Mouse (Mus musculus): ENCODE measurements around the gene Crabp2. TPM values are rescaled to one million over a fixed set of nuclear protein-coding genes. Genes with fewer than 3 reads are reported as not detected.

Gene Crabp2
- total RNA-seq, 2 experiments from 2014 or later = 1.2 TPM; not detected in 1

DNA sequence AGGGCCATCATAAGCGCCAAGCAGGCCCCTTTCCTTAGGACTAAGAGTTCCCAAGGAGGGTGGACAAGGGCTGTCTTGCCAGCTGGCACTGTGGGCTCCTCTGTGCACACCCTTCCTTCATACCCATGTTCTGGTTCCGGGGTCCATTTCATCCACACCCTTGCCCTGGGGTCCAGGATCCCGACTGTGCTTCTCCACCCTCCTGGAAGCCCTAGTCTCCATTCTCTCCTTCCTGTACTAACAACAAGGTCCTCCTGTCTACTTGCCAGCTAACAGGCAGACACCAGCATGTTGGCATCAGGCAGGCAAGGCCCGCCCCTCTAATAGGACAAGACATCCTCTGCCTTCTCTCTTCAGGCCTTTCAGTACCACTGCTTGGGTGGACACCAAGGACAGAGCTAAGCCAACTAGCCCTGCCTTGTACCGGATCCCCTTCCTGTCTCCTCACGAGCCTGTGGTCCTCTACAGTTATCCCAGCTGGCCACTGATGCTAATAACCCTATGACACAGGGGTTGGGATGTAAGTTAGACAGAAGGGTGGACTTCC is 32.8 kb downstream of the Crabp2 start:
- no peak for ATAC-seq (replicated peaks; ENCODE audit: low FRiP score, low TSS enrichment, poor library complexity, severe bottlenecking)

- no peak for ATAC-seq (replicated peaks; ENCODE audit: low FRiP score, low TSS enrichment, poor library complexity, severe bottlenecking)
Measured at GRCm38 (mm10) chr3:87981894-87982835, 33.7 kb downstream of the Crabp2 start.

DNA sequence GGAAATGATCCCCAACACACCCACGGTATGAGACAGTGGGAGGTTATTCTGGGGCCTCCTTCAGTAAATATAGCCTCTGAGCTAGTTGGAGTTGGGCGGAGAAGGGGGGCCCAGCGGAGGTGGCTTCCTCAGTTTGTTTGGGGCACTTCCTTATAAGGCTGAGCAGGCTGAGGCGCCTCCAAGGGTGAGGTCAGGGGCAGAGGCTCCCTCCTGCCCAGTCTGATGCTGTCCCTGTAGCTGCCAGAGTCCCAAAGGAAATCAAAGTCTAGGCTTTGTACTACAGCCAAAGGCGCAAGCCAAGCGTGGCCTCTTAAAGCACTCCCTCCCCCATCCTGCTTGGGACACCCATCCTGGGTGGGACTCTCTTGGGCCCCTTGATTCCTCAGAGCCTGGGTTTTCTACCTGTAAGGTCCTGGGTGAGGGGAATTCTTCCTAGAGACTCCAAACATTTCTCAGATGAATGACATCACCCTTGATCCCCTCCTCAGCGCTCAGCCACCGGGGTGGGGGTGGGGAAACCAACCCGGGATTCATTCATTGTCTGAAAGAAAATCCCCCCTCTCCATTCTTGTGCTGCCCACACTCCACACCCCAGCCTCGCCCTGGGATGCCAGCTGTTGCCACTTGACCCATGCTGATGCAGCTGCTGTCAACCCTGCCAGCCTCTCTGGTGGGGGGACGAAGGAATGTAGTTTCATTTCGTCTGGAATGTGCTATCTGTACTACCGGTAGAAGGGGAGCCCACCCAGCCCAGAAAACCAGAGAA is 34.6 kb downstream of the Crabp2 start:
- no peak for ATAC-seq (replicated peaks; ENCODE audit: low FRiP score, low TSS enrichment, poor library complexity, severe bottlenecking)

GRCm38 (mm10) chr3:87983627-87984026 is 35.2 kb downstream of the Crabp2 start:
- no peak for ATAC-seq (replicated peaks; ENCODE audit: low FRiP score, low TSS enrichment, poor library complexity, severe bottlenecking)

- no peak for ATAC-seq (replicated peaks; ENCODE audit: low FRiP score, low TSS enrichment, poor library complexity, severe bottlenecking)
Measured at GRCm38 (mm10) chr3:87984094-87984493, 35.6 kb downstream of the Crabp2 start.

- ATAC-seq (replicated peaks; ENCODE audit: low FRiP score, low TSS enrichment, poor library complexity, severe bottlenecking) = no peak
Measured at GRCm38 (mm10) chr3:87985505-87986320, 37.2 kb downstream of the Crabp2 start.

- ATAC-seq (replicated peaks; ENCODE audit: low FRiP score, low TSS enrichment, poor library complexity, severe bottlenecking) = peak; percentile 77
Measured at GRCm38 (mm10) chr3:87986868-87987267, 38.4 kb downstream of the Crabp2 start.

DNA sequence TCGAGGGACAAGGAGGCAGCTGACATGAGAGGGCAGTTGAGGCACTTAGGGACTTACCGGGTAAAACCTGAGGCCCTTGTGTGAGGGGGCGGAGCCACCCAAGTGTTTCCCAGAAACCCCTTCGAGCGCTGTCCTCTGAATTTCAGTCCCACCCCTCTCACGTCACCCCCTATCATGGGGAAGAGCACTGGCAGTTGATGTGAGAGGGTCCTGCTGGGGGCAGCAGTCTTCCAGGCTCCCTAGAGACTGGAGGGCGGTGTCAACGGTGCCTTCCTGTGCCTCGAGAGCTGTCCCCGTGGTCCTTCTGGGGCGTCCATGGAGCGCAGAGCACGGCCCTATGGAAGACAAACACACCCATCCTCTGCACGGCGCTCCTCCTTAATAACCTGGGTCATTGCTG is 39.2 kb downstream of the Crabp2 start:
- ATAC-seq (replicated peaks; ENCODE audit: low FRiP score, low TSS enrichment, poor library complexity, severe bottlenecking) = peak; percentile 48

DNA sequence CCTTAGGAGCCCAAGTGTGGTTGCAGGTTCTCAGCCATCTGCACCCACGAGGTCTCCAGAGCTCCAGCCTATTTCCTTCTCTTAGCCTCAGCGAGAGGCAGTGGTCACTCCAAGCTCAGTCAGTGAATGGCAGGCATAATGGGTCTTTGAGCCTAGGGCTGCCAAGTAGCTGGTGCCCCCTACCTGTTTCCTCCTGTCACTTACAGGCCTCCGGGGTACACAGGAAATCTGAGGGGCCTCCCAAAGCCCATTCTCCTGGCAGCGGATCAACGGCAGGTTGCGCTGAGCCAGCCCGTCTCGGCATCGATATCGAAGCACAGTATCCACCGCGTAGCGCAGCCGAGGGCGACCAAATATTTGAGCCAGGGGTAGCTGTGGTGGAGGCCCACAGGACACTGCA is 39.6 kb downstream of the Crabp2 start:
- no peak for ATAC-seq (replicated peaks; ENCODE audit: low FRiP score, low TSS enrichment, poor library complexity, severe bottlenecking)

- ATAC-seq (replicated peaks; ENCODE audit: low FRiP score, low TSS enrichment, poor library complexity, severe bottlenecking) = no peak
Measured at GRCm38 (mm10) chr3:87989935-87990334, 41.5 kb downstream of the Crabp2 start.

GRCm38 (mm10) chr3:87993436-87993835 is 45.0 kb downstream of the Crabp2 start:
- ATAC-seq (replicated peaks; ENCODE audit: low FRiP score, low TSS enrichment, poor library complexity, severe bottlenecking) = no peak; the same call in 1 of the 2 replicates

DNA sequence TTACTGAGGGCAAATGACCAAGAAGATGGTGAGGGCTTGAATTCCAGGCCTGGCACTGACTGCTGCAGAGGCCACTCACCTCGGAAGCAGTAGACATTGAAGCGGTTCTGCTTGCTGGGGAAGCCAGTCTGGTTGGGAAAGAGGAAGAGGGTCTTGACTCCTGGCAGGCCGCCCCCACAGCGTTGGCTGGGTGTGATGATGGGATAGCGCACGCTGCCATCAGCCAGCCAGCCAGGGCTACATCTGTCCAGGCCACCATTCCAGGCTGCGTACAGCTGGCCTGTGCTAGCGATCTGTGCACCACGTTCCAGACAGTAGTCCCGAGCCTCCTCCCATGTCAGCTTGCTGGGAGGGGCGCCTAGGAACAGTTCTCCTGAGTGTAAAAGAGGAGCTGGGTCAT is 46.9 kb downstream of the Crabp2 start:
- ATAC-seq (replicated peaks; ENCODE audit: low FRiP score, low TSS enrichment, poor library complexity, severe bottlenecking) = no peak

DNA sequence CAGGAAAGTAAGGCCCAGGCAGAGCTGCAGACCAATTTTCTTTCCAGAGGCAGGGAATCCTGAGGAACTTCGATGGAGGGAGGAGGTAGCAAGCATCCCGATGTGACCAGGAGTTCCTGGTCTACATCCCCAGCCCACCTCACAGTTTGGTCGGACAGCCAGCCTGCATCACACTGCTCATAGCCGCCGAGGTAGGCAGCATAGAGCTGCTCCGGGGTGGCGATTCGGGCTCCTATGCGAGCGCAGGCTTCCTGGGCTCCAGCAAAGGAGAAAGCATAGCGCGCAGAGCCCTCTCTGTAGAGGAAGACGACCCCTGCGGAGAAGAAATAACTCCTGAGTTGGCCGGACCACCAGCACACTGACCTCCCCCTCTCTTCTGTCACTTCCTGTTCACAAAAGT is 47.9 kb downstream of the Crabp2 start:
- ATAC-seq (replicated peaks; ENCODE audit: low FRiP score, low TSS enrichment, poor library complexity, severe bottlenecking) = no peak

DNA sequence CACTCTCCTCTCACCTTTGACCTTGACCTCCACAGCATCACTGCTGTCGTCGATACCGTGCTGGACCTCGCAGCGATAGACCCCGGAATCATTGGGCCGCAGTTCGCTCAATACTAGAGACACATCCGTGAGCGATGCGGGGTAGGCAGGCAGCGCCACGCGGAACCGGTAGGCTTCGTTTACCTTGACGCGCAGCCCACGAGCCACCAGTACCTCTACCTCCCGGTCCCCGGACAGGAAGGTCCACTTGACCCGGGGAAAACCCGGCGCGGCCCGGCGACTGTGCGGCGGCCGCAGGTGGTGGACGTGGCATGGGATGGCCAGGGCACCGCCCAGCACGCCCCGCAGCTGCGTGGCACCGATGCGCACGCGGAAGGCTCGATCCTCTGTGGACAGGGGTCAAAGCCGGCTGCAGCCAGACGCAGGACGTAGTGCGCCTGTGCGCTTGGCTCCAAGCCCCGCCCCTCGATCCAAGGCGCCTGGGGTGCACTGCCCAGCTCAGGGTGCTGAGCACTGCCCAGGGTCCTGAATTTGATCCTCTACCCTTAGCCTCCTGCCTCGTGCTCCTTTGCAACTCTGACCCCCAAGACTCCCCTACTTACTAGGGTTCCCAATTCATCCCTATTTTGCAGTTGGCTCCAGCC is 48.6 kb downstream of the Crabp2 start:
- ATAC-seq (replicated peaks; ENCODE audit: low FRiP score, low TSS enrichment, poor library complexity, severe bottlenecking) = peak; percentile 28; the same call in 1 of the 2 replicates

DNA sequence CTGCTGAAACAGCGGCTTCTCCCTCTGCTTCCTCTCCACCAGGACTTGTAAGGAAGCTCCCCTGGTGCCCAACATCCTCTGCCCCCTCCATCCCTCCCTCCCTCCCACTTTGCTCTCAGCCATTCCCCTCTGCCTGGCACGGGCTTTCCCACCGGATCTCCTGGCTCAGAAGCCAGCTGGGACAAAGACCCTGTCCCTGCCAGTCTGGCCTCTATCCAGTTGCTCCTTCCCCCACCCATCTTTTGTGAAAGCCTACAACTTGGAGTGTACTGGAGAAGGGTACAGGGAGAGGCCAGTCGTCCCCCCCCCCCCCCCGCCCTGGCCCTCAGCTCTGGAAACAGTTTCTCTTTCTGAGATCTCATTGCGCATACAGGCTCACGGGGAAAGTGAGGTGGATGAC is 50.3 kb downstream of the Crabp2 start:
- no peak for ATAC-seq (replicated peaks; ENCODE audit: low FRiP score, low TSS enrichment, poor library complexity, severe bottlenecking)

DNA sequence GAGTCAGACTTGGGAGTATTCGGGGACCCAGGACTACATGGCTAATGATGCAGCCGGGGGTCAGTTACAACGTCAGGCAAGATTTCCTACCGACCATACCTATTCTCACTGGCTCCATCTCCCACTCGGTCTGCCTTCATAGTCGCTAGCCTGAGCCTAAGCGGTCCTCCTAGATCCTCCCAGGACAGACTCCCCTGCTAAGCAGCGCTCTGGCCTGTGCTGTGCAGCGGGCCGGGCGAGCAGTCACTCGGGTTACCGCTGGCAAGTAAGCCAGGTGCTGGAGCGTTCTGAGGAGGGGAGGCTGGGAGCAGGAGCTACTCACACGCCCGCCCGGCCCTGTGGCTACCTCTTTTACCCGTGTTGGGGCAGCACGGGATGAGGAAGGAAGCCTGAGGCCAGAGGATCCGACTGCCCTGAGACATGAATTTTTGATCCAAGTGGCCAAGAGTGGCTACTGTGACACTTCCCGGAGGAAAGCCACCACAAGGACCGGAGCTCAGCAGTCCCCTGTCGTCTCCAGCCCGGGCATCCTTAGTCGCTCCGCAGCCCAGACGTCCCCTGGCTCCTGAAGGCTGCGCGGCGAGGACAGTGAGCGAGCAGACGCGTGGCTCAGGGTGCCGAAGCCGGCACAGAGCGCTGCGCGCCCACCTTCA is 50.9 kb downstream of the Crabp2 start:
- no peak for ATAC-seq (replicated peaks; ENCODE audit: low FRiP score, low TSS enrichment, poor library complexity, severe bottlenecking)

- ATAC-seq (replicated peaks; ENCODE audit: low FRiP score, low TSS enrichment, poor library complexity, severe bottlenecking) = no peak
Measured at GRCm38 (mm10) chr3:88000181-88000580, 51.7 kb downstream of the Crabp2 start, which contains the start of gene Bcan. Bcan (minus strand) TSS chr3:88000230.

DNA sequence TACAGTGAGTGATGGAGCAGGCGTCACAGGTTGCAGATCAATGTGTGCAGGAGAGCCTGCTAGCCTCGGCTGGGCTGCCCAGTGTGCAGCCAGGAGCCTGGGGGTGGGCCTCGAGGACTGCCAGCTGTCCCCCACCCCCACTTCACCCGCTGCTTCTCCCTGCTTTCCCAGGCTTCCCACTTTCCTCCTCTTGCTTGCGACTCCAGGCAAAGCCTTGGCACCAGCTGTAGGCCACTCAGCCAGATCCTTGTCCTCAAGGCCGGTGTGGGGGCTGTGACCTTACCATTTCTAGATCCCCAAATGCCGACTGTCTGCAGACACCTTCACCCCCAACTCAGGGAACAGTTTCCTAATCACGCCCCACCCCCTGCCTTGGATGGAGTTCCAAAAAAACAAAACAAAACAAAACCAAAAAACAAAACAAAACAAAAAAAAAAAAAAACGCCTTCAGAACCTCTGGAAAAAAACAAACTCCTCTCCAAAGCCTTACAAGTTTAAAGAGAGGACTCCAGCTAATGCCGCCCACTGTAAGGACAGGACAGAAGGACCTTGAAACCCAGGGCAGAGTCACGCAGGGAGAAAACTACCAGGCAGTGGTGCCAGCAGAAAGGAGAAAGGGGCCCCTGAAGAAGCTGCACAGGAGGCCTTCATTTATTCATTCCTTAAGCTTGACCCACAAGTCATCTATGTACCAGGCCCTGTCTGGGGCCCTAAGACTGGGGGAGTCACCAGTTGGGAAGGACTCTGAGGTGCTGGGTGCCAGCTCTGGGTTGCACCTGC is 52.5 kb downstream of the Crabp2 start:
- no peak for ATAC-seq (replicated peaks; ENCODE audit: low FRiP score, low TSS enrichment, poor library complexity, severe bottlenecking)
